Mouse (Mus musculus) erythroblast, embryonic 14.5 days (primary cell): ENCODE results near the gene Hist1h4d. TPM values are rescaled to one million over a fixed set of nuclear protein-coding genes. Genes with fewer than 3 reads are reported as not detected.
"Not testable (repeated sequence)": the region's sequence is repeated elsewhere in the genome, so short reads cannot be mapped to it uniquely, and the experiment has no call there.

Experiments used
- H3K27me3 ChIP-seq: 2 replicates; pipeline ENCODE4 v1.6.1; 2012; ENCODE audit warnings: inconsistent platforms; ENCODE audit not compliant: control insufficient read depth
- H3K36me3 ChIP-seq: 2 replicates; pipeline ENCODE4 v1.6.1; 2012; ENCODE audit warnings: mild to moderate bottlenecking, inconsistent platforms; ENCODE audit not compliant: control insufficient read depth
- H3K4me1 ChIP-seq: 2 replicates; pipeline ENCODE4 v1.6.1; 2012; ENCODE audit warnings: inconsistent platforms; ENCODE audit not compliant: control insufficient read depth
- H3K4me3 ChIP-seq: replicated peaks from 2 replicates; pipeline ENCODE3; 2012; ENCODE audit warnings: moderate library complexity, mild to moderate bottlenecking, inconsistent platforms
- H3K9me3 ChIP-seq: 2 replicates; pipeline ENCODE4 v1.6.1; 2012; ENCODE audit warnings: low read length, inconsistent platforms, mixed read lengths; ENCODE audit not compliant: control insufficient read depth
- GATA1 ChIP-seq: IDR thresholded peaks from 2 replicates; pipeline ENCODE4 v1.6.1; 2012; ENCODE audit warnings: low read length, inconsistent platforms, mixed read lengths
- TAL1 ChIP-seq: IDR thresholded peaks from 3 replicates; pipeline ENCODE4 v1.6.1; 2012; ENCODE audit warnings: low read length, inconsistent platforms, mixed read lengths
- polyA plus RNA-seq: library from polyadenylated mRNA; stranded (reverse); fragments of >175 nt; gene quantifications from 2 replicates; pipeline ENCODE4 v1.2.3, GENCODE M21; 2012

Gene Hist1h4d
- polyA plus RNA-seq, 1 experiment, result 11.8 TPM

DNA sequence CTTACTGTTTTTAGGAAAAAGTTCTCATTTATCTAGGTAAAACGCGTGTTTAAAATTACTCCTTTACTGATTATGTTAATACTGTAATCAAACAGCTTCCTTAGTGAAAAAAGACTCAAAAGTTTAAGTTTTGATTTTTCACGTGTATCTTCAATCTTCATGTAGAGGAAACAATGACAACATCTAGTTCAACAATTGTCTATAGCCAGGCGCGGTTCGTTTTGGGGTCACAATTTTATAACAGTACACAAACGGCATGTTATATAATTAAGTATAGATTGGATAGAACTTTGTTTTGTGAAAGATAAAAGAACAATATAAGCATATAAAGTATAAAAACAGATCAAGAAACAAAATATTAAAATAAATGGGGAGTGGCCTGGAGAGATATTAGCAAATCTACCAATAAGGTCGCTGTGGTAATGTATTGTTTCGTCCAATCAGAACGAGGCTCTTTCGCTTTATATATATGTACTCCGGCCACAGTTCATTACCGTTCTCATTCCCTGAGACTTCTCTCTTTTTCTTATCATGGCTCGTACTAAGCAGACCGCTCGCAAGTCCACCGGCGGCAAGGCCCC lies 6.0 kb upstream of the Hist1h4d start, which contains the start of gene Hist1h3d:
Gene Hist1h3d (plus strand): TSS at position 493 of the 581 bp plus-strand sequence.
- TF ChIP-seq TAL1 (no peak), GATA1 (no peak)
- no peaks in the 10 kb centered on the region for H3K9me3 ChIP-seq
- peaks cover 39% of the 10 kb centered on the region for H3K4me1 ChIP-seq

DNA sequence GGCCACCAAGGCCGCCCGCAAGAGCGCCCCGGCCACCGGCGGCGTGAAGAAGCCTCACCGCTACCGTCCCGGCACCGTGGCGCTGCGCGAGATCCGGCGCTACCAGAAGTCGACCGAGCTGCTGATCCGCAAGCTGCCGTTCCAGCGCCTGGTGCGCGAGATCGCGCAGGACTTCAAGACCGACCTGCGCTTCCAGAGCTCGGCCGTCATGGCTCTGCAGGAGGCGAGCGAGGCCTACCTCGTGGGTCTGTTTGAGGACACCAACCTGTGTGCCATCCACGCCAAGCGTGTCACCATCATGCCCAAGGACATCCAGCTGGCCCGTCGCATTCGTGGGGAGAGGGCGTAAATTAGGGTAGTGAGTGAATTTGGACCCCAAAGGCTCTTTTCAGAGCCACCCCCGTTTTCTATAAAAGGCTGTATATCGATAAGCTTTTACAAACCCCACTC lies 5.5 kb upstream of the Hist1h4d start:
- H3K4me1 ChIP-seq, result peaks cover 44% of the 10 kb centered on the region
- H3K36me3 ChIP-seq, result peaks cover 11% of the 10 kb centered on the region
- H3K9me3 ChIP-seq, H3K27me3 ChIP-seq: not testable (repeated sequence)
- H3K4me3 ChIP-seq, result peak overlapping the region; percentile 76

More for the DNA sequence above, 6.0 kb upstream of the Hist1h4d start, which contains the start of gene Hist1h3d:
- Histone ChIP-seq H3K27me3 (no peaks in the 10 kb centered on the region), H3K4me3 (peak within 1 kb of the TSS; percentile 76), H3K36me3 (peaks cover 11% of the 10 kb centered on the region)

DNA sequence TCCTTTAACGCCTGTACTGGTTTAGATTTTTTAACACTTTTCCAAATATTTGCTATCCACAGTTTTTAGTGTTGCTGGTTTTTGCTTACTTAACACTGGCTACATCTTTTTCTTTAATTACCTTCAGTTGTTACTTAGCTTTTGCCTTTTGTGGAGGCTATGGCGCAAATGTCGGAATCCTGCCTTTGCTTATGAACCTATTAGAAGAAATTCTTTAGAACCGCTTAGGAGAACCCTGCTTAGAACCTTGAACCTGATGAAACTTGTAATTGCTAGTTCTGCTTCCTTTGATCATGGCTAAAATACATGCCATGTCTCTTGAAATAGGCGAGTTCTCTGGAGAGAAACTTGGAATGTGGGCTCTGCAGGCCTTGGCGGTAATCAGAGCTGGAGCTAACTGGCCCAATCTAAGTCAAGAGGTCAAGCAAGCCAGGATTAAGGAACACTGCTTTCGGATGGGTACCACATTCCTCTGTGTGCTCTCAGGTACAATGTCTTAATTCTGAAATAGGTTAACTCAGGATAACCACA lies 5.0 kb upstream of the Hist1h4d start:
- peak overlapping the region; percentile 76 for H3K4me3 ChIP-seq
- TF ChIP-seq GATA1, result no peak
- TF ChIP-seq TAL1, result no peak
- peaks cover 11% of the 10 kb centered on the region for H3K36me3 ChIP-seq
- H3K4me1 ChIP-seq, result peaks cover 49% of the 10 kb centered on the region
- no peaks in the 10 kb centered on the region for H3K9me3 ChIP-seq
- H3K27me3 ChIP-seq, result no peaks in the 10 kb centered on the region

DNA sequence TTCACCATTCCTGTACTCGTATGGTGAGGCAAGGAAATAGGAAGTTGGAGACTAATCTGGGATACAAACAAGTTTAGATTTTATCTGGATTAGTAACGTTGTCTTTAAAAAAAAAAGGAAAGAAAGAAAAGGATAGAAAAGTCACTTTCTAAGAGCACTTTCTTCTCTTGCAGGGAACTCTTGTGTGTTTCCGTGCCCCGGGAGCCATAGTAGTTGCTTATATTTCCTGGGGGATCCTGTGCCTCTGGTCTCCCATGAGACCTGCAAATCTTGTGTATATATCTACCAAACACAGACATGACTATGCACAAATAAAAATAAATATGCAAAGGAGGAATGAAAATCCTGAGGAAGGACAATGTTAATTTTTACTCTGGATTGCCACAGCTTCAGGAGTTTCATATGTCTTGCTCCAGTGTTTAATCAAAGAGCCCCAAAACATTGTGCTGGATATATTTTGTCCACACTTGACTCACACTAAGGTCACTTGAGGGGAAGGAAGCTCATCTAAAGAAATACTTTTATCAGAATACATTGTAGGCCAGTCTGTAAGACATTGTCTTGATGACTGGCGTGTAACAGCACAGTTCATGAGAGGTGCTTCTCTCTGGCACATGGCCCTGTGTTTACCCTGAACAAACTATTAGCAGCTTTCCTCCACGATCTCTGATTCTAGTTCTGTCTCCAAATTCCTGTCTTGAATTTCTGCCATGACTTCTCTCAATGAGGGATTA lies 4.3 kb upstream of the Hist1h4d start:
- Histone ChIP-seq H3K4me3 (peak overlapping the region; percentile 76), H3K4me1 (peaks cover 53% of the 10 kb centered on the region), H3K9me3 (no peaks in the 10 kb centered on the region), H3K36me3 (peaks cover 11% of the 10 kb centered on the region), H3K27me3 (no peaks in the 10 kb centered on the region)
- TF ChIP-seq TAL1 (no peak), GATA1 (no peak)

DNA sequence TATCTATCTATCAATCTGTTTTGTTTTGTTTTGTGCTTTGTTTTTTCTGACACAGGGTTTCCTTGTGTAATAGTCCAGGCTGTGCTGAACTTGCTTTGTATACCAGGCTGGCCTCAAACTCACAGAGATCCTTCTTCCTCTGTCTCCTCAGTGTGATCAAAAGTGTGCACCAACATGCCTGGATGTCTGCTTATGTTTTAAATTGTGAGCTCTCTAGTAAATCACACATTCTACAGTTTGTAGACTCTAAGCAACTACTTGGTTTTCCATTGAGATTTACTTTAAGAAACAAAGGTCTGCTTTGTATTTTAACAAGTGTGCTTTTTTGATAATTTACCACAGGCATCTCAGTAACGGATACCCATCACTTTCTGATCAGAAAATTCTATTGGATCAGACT lies 3.6 kb upstream of the Hist1h4d start:
- H3K36me3 ChIP-seq, result peaks cover 11% of the 10 kb centered on the region

DNA sequence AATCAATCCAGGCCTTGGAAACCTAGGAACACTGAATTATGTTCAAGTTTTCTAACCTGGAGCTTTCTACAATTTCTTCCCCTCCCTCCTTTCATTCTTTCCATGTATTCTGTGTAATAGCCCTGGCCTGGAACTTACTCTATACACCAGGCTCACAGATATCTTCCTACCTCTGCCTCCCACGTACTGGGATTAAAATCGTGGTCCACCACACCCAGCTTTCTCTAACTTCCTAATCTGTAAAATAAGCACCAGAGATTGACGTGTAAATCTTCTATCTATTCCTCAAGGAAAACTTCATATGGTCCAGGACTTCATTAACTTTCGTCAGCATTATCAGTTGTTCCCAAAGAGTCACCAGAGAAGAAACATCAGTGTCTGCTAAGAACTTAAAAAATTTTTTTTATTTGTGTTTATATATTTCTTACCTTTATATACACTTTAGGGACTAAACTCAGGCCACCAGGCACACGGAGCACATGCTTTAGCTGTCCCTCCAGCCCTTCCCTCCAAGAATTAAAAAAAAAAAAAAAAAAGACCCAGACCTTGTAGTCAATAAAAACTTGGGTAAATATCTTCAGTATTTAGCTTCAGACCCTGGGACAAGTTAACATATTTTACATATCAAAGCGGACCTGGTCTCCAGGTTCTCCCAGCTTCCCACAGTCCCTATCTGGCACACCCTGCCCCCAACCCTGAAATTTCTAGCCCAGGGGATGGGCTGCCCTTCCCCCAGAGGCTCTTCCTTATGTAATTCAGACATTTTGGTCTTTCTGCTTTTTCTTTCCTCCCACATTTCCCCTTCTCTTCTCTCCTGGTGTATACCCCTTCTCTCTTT lies 1.0 kb downstream of the Hist1h4d start:
- peaks cover 10% of the 10 kb centered on the region for H3K36me3 ChIP-seq
- H3K9me3 ChIP-seq, result no peaks in the 10 kb centered on the region
- no peaks in the 10 kb centered on the region for H3K27me3 ChIP-seq
- TF ChIP-seq TAL1, result no peak
- TF ChIP-seq GATA1, result 0 out of 2 replicates have a peak, but pooled peaks have one; percentile 1
- H3K4me3 ChIP-seq, result peak overlapping the region; percentile 67
- H3K4me1 ChIP-seq, result peaks cover 70% of the 10 kb centered on the region

More for the DNA sequence above, 3.6 kb upstream of the Hist1h4d start:
- Histone ChIP-seq H3K9me3 (no peaks in the 10 kb centered on the region), H3K27me3 (no peaks in the 10 kb centered on the region), H3K4me3 (peak overlapping the region; percentile 76), H3K4me1 (peaks cover 56% of the 10 kb centered on the region)
- TF ChIP-seq GATA1, result no peak
- no peak for TF ChIP-seq TAL1

DNA sequence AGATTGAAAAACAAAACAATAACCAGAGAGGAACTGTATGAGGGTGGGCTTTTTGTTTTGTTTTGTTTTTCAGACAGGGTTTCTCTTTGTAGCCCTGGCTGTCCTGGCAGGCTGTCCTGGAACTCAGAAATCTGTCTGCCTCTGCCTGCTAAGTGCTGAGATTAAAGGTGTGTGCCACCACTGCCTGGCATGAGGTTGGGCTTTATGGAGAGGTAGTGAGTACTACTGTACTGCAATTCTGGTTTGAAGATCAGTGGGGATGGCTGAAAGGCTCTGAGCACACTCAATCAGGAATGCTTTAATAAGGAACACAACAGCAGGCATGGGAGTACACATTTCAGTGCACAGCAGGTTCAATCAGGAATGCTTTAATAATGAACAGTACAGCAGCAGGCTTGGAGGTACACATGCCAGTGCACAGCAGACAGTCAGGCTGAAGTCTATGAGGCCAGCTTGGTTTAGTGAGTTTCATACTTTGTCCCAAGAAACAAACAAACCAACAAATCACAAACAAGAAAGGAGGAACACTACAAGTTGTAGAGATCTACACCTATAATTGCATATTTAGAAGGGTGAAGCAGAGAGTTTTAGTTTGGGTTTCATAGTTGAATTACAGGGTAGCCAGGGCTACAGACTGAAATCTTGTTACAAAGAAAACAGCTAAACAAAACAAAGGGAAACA lies 2.1 kb downstream of the Hist1h4d start:
- peaks cover 73% of the 10 kb centered on the region for H3K4me1 ChIP-seq
- H3K9me3 ChIP-seq, result no peaks in the 10 kb centered on the region
- peak overlapping the region; percentile 67 for H3K4me3 ChIP-seq
- H3K36me3 ChIP-seq, result peaks cover 10% of the 10 kb centered on the region
- TF ChIP-seq TAL1 (no peak), GATA1 (no peak)
- no peaks in the 10 kb centered on the region for H3K27me3 ChIP-seq

DNA sequence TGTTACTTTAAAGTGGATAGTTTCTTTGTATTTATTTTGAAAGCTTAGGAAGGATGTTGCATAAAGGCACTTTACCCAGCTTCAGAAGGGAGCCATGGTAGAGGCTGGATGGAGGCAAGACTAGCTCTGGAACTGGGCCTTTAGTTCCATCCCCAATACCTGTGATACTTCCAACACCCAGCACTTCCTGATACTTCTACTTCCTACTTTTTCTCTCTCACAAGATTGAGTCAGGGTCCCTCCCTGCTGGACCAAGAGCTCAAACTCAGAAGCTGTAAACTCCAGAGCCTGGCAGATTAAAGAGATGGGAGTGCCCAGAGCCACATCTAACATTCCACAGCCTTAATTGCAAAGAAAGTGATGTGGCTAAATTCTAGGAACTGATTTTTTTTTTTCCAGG lies 2.9 kb downstream of the Hist1h4d start:
- peaks cover 7% of the 10 kb centered on the region for H3K36me3 ChIP-seq
- H3K9me3 ChIP-seq, result no peaks in the 10 kb centered on the region

More for the DNA sequence above, 2.9 kb downstream of the Hist1h4d start:
- Histone ChIP-seq H3K27me3 (no peaks in the 10 kb centered on the region), H3K4me3 (peak overlapping the region; percentile 67), H3K4me1 (peaks cover 74% of the 10 kb centered on the region)
- no peak for TF ChIP-seq TAL1
- no peak for TF ChIP-seq GATA1
